Mouse (Mus musculus) cortical plate, adult 2 months (tissue): Measurements from ENCODE around the gene Tmem273. TPM values are rescaled to one million over a fixed set of nuclear protein-coding genes. Genes with fewer than 3 reads are reported as not detected.

Experiments used
- H3K27ac ChIP-seq: fragments of 200-500 bp; 2 replicates; pipeline ENCODE4 v1.5.1; 2012; ENCODE audit warnings: low read length, control low read depth, inconsistent platforms; ENCODE audit not compliant: insufficient read depth
- H3K4me1 ChIP-seq: fragments of 200-500 bp; 2 replicates; pipeline ENCODE4 v1.6.1; 2011; ENCODE audit warnings: low read length; ENCODE audit not compliant: control insufficient read depth, insufficient read depth
- H3K4me3 ChIP-seq: fragments of 200-500 bp; 2 replicates; pipeline ENCODE4 v1.5.1; 2011; ENCODE audit warnings: mild to moderate bottlenecking, low read length, control low read depth; ENCODE audit not compliant: insufficient read depth
- CTCF ChIP-seq: fragments of 200-500 bp; IDR thresholded peaks from 2 replicates; pipeline ENCODE4 v1.5.1; 2011; ENCODE audit warnings: mild to moderate bottlenecking, control low read depth, low read length; ENCODE audit not compliant: insufficient read depth; ENCODE audit errors: extremely low read depth
- POLR2A ChIP-seq: fragments of 200-500 bp; IDR thresholded peaks from 2 replicates; pipeline ENCODE4 v1.6.1; 2011; ENCODE audit warnings: mild to moderate bottlenecking, low read length, control low read depth; ENCODE audit not compliant: insufficient read depth; ENCODE audit errors: extremely low read depth
- polyA plus RNA-seq: library from polyadenylated mRNA; depleted of rRNA; stranded (reverse); fragments of >200 nt; gene quantifications from 2 replicates; pipeline ENCODE4 v1.2.3, GENCODE M21; 2012

Tmem273 gene
- polyA plus RNA-seq, 1 experiment, result 2.2 TPM

GRCm38 (mm10) chr14:32800048-32800447 lies 14.3 kb downstream of the Tmem273 start:
- Histone ChIP-seq H3K27ac (no peak overlapping the region), H3K4me3 (no peak overlapping the region), H3K4me1 (no peaks in the 10 kb centered on the region)
- no peak for TF ChIP-seq CTCF
- TF ChIP-seq POLR2A, result no peak

GRCm38 (mm10) chr14:32801016-32801661 lies 15.4 kb downstream of the Tmem273 start:
- TF ChIP-seq CTCF, result peak; percentile 36
- no peak for TF ChIP-seq POLR2A
- Histone ChIP-seq H3K4me3 (no peak overlapping the region), H3K27ac (no peak overlapping the region), H3K4me1 (no peaks in the 10 kb centered on the region)

DNA sequence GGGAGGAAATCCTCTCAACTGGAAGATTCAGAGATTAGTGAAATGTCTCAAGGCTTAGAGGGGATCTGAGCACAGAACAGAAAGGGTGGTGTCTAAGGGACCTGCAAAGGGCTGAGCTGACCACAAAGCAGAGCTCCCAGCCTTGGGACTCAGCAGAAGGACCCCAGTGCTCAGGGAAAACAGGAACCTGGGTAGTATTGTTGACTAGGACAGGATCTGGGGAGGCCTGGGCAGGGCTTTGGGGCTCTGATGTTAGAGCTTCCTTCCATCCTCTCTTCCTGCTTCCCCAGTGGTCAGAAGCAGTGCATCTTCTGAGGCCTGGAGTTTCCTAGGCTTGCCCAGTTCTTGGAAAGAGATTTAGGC lies 15.9 kb downstream of the Tmem273 start:
- no peaks in the 10 kb centered on the region for H3K4me1 ChIP-seq
- TF ChIP-seq CTCF (no peak), POLR2A (no peak)
- H3K4me3 ChIP-seq, result no peak overlapping the region
- no peak overlapping the region for H3K27ac ChIP-seq

GRCm38 (mm10) chr14:32810111-32810510 lies 24.3 kb downstream of the Tmem273 start:
- Histone ChIP-seq H3K4me3 (no peak overlapping the region), H3K4me1 (no peaks in the 10 kb centered on the region), H3K27ac (no peak overlapping the region)
- no peak for TF ChIP-seq CTCF
- TF ChIP-seq POLR2A, result no peak

GRCm38 (mm10) chr14:32812429-32812828 lies 26.7 kb downstream of the Tmem273 start:
- TF ChIP-seq CTCF (no peak), POLR2A (no peak)
- Histone ChIP-seq H3K4me3 (no peak overlapping the region), H3K4me1 (no peaks in the 10 kb centered on the region), H3K27ac (no peak overlapping the region)

GRCm38 (mm10) chr14:32814961-32815360 lies 29.2 kb downstream of the Tmem273 start:
- H3K27ac ChIP-seq, result no peak overlapping the region
- H3K4me3 ChIP-seq, result no peak overlapping the region
- H3K4me1 ChIP-seq, result no peaks in the 10 kb centered on the region
- TF ChIP-seq POLR2A (no peak), CTCF (no peak)

DNA sequence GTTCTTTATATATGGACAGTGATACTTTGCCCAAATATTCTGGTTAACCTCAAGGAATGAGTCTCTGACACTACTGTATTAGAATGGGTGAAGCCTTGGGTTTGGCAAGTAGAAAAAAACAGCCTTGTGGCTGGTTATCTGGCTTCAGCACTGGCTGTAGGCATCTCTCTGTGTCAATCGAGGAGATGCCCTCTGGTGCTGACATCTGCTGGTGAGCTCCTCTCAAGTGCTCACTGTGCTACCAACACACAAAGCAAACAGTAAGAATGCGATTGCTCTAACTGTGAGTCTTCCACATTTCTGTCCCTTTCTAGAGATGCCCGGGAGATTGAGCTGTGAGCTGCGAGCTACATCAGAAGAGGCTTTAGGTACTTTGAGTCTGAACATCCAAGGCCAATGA lies 30.8 kb downstream of the Tmem273 start:
- Histone ChIP-seq H3K27ac (no peak overlapping the region), H3K4me3 (no peak overlapping the region), H3K4me1 (no peaks in the 10 kb centered on the region)
- no peak for TF ChIP-seq CTCF

GRCm38 (mm10) chr14:32817258-32817657 lies 31.5 kb downstream of the Tmem273 start:
- Histone ChIP-seq H3K27ac (no peak overlapping the region), H3K4me3 (no peak overlapping the region), H3K4me1 (no peaks in the 10 kb centered on the region)
- TF ChIP-seq CTCF (no peak), POLR2A (no peak)

GRCm38 (mm10) chr14:32819297-32819696 lies 33.5 kb downstream of the Tmem273 start:
- no peak for TF ChIP-seq CTCF
- no peak for TF ChIP-seq POLR2A
- H3K4me1 ChIP-seq, result no peaks in the 10 kb centered on the region
- no peak overlapping the region for H3K27ac ChIP-seq
- H3K4me3 ChIP-seq, result no peak overlapping the region

- Histone ChIP-seq H3K27ac (no peak overlapping the region), H3K4me1 (peaks cover 2% of the 10 kb centered on the region), H3K4me3 (no peak overlapping the region)
- no peak for TF ChIP-seq CTCF
- no peak for TF ChIP-seq POLR2A
Measured at GRCm38 (mm10) chr14:32822812-32823211, 37.0 kb downstream of the Tmem273 start.
